In genomic region chr2:27423596-27423995, GRCm38 (mm10) we compare ENCODE assay signal across 10 mouse cellular contexts. TPM values are rescaled to one million over a fixed set of nuclear protein-coding genes. Genes with fewer than 3 reads are reported as not detected.
A peak's percentile ranks its signal among the peaks of the same experiment; 100 is the strongest.
DNase-seq lines count a peak whose midpoint lies in the region; ATAC-seq and TF ChIP-seq lines count a peak whose summit lies in the region.
"Had no signal": no experiment of that assay in that cellular context is flagged by ENCODE, and none has a peak within 500 bp of the region (broad histone marks: within the 10 kb centered on the region; RNA-seq: fewer than 3 reads in every experiment).

No protein-coding gene starts in this region.

- peaks cover 50% of the 10 kb centered on the region for H3K4me1 ChIP-seq in liver, postnatal 0 days (ENCODE audit: insufficient read depth)
- H3K4me1 ChIP-seq in liver, embryonic 12.5 days: peaks cover 80% of the 10 kb centered on the region
- H3K4me1 ChIP-seq in neural tube, embryonic 15.5 days: peaks cover 71% of the 10 kb centered on the region

- no peaks in the 10 kb centered on the region for H3K9me3 ChIP-seq in liver, postnatal 0 days (ENCODE audit: low read length)
- H3K9me3 ChIP-seq in liver, embryonic 12.5 days (replicated peaks): no peaks in the 10 kb centered on the region
- H3K9me3 ChIP-seq in neural tube, embryonic 15.5 days (replicated peaks): no peaks in the 10 kb centered on the region

- no peaks in the 10 kb centered on the region for H3K36me3 ChIP-seq in liver, postnatal 0 days (replicated peaks; ENCODE audit: insufficient read depth, low read length)
- no peaks in the 10 kb centered on the region for H3K36me3 ChIP-seq in liver, embryonic 12.5 days
- no peaks in the 10 kb centered on the region for H3K36me3 ChIP-seq in neural tube, embryonic 15.5 days

- H3K27me3 ChIP-seq in liver, postnatal 0 days (ENCODE audit: insufficient read depth, low read length): peaks cover 8% of the 10 kb centered on the region
- peaks cover 24% of the 10 kb centered on the region for H3K27me3 ChIP-seq in liver, embryonic 12.5 days (replicated peaks)
- no peaks in the 10 kb centered on the region for H3K27me3 ChIP-seq in neural tube, embryonic 15.5 days (replicated peaks)

- no peak overlapping the region for H3K4me3 ChIP-seq in liver, postnatal 0 days (ENCODE audit: low read depth, low read length)
- H3K4me3 ChIP-seq in liver, embryonic 12.5 days: no peak overlapping the region
- H3K4me3 ChIP-seq in neural tube, embryonic 15.5 days (replicated peaks): peak overlapping the region; percentile 92

- no peak for TF ChIP-seq CTCF in liver, postnatal 0 days (IDR thresholded peaks at IDR 0.05; ENCODE audit: low read depth)

- ATAC-seq in liver, postnatal 0 days: no peak
- no peak for ATAC-seq in liver, embryonic 12.5 days
- ATAC-seq in neural tube, embryonic 15.5 days (ENCODE audit: low FRiP score): no peak

- TF ChIP-seq EP300 in liver, postnatal 0 days (IDR thresholded peaks at IDR 0.05; ENCODE audit: low read depth): no peak

- DNase-seq in liver, postnatal 0 days: no peak
- DNase-seq in heart, postnatal 14 days: peak; percentile 41 to 45
- peak; percentile 68 to 74 for DNase-seq in kidney, postnatal 4 days
- no peak for DNase-seq in left cerebral cortex, adult 11 months (ENCODE audit: low spot score)
- no peak for DNase-seq in thymus, postnatal 10 days (ENCODE audit: low spot score in 2 of 2)
- DNase-seq in embryo, embryonic 10.5 days (ENCODE audit: low spot score): no peak
- DNase-seq: cerebellum, adult 8-10 months had no signal

- WGBS in liver, postnatal 0 days (ENCODE audit: insufficient replicate concordance): 75% methylated on average over 7 of the region's 7 CpGs
- WGBS in liver, embryonic 12.5 days (ENCODE audit: insufficient replicate concordance): 78% methylated on average over 7 of the region's 7 CpGs
- WGBS in neural tube, embryonic 15.5 days: 41% methylated on average over 7 of the region's 7 CpGs

- H3K27ac ChIP-seq in liver, postnatal 0 days (ENCODE audit: low read depth): no peak overlapping the region
- H3K27ac ChIP-seq in liver, embryonic 12.5 days: no peak overlapping the region
- no peak overlapping the region for H3K27ac ChIP-seq in neural tube, embryonic 15.5 days (replicated peaks)
- H3K27ac ChIP-seq: liver, embryonic 14.5 days had no signal

- intact Hi-C loops in heart, postnatal 14 days (cut with DNase I): no loop called here

- H3K4me2 ChIP-seq in liver, postnatal 0 days (ENCODE audit: low read depth, low read length): 0 out of 2 replicates have a peak overlapping the region, but pooled peaks have one; percentile 98
- no peak overlapping the region for H3K4me2 ChIP-seq in liver, embryonic 12.5 days
- H3K4me2 ChIP-seq in neural tube, embryonic 15.5 days: peak overlapping the region; percentile 92

- 0 out of 2 replicates have a peak overlapping the region, but pooled peaks have one; percentile 16 for H3K9ac ChIP-seq in liver, postnatal 0 days (replicated peaks)
- H3K9ac ChIP-seq in liver, embryonic 12.5 days: no peak overlapping the region
- H3K9ac ChIP-seq in neural tube, embryonic 15.5 days (replicated peaks): no peak overlapping the region; the same call in 1 of the 2 replicates
- H3K9ac ChIP-seq: liver, embryonic 14.5 days had no signal

RNA-seq across cellular contexts. Expression of gene Vav2, which starts 3.2 kb away (rescaled TPM):
- polyA plus RNA-seq in liver, postnatal 0 days (2015; fragmentation: Nextera tagmentation; extraction: Ambion mirVana): 5.4 and 6.3 TPM in 2 replicates
- 5.0 and 5.8 TPM in 2 replicates for polyA plus RNA-seq in liver, embryonic 12.5 days (2016; fragmentation: Nextera tagmentation; extraction: Ambion mirVana)
- total RNA-seq in heart, postnatal 14 days (2021): 10 to 100 TPM; 14.4 to 15.0 TPM
- polyA plus RNA-seq in neural tube, embryonic 15.5 days (2015; fragmentation: Nextera tagmentation; extraction: Ambion mirVana): 12.4 and 15.5 TPM in 2 replicates

RNA-seq across cellular contexts. Expression of gene Brd3os, which starts 18.5 kb away (rescaled TPM):
- 0.25 and 0.35 TPM in 2 replicates for polyA plus RNA-seq in liver, postnatal 0 days (2015; fragmentation: Nextera tagmentation; extraction: Ambion mirVana)
- polyA plus RNA-seq in liver, embryonic 12.5 days (2016; fragmentation: Nextera tagmentation; extraction: Ambion mirVana): 1.3 and 1.4 TPM in 2 replicates
- 1 to 10 TPM; 1.2 TPM for total RNA-seq in heart, postnatal 14 days (2021)
- 40.4 and 45.0 TPM in 2 replicates for polyA plus RNA-seq in neural tube, embryonic 15.5 days (2015; fragmentation: Nextera tagmentation; extraction: Ambion mirVana)

Comparison
In these comparisons a context has a peak if more than half of its experiments do, and no peak if none do; other contexts are left out.
1. DNase-seq: peak in heart, postnatal 14 days (2 of 2) and kidney, postnatal 4 days (2 of 2); none in liver, postnatal 0 days (single experiment), left cerebral cortex, adult 11 months (single experiment), thymus, postnatal 10 days (0 of 2) and embryo, embryonic 10.5 days (single experiment).
2. RNA of gene Brd3os, which starts 18.5 kb away (polyA plus RNA-seq): 40.4 to 45.0 TPM in neural tube, embryonic 15.5 days; 1.3 to 1.4 TPM in liver, embryonic 12.5 days and 0.25 to 0.35 TPM in liver, postnatal 0 days; every median in the first group is over 10 times any median in the second.